Mouse (Mus musculus) forebrain, embryonic 14.5 days (tissue): ENCODE results near the gene Sgpp2. TPM values are rescaled to one million over a fixed set of nuclear protein-coding genes. Genes with fewer than 3 reads are reported as not detected.

Experiments
- polyA plus RNA-seq: library from polyadenylated mRNA; unstranded; fragments of >200 nt; fragmentation: Nextera tagmentation; extraction: Ambion mirVana; gene quantifications from 2 replicates; pipeline ENCODE4 v1.2.1, GENCODE M21; 2014

Sgpp2 gene
- polyA plus RNA-seq, 1 experiment from 2014 or later: 0.10 TPM

Other genes starting within 250 kb of the Sgpp2 start
- 0.24 and 0.33 TPM in 2 replicates for gene Pax3, start 113.2 kb upstream of the Sgpp2 start, polyA plus RNA-seq
- gene Farsb, start 178.6 kb downstream of the Sgpp2 start, polyA plus RNA-seq: 172 and 188 TPM in 2 replicates
- not detected in 2 replicates for gene Mogat1, start 200.6 kb downstream of the Sgpp2 start, polyA plus RNA-seq
- gene BC035947, start 201.8 kb downstream of the Sgpp2 start, polyA plus RNA-seq: 0.20 and 0.24 TPM in 2 replicates